Comparison of ENCODE assay signal across 14 mouse cellular contexts in genomic region chr7:46398612-46399011, GRCm38 (mm10). TPM values are rescaled to one million over a fixed set of nuclear protein-coding genes. Genes with fewer than 3 reads are reported as not detected.
DNase-seq lines count a peak whose midpoint lies in the region; ATAC-seq and TF ChIP-seq lines count a peak whose summit lies in the region.
"Had no signal": no experiment of that assay in that cellular context is flagged by ENCODE, and none has a peak within 500 bp of the region (broad histone marks: within the 10 kb centered on the region; RNA-seq: fewer than 3 reads in every experiment).

No protein-coding gene starts in this region.

- peaks cover 24% of the 10 kb centered on the region for H3K4me1 ChIP-seq in cerebellum, adult 2 months (ENCODE audit: control insufficient read depth, insufficient read depth, low read length)
- peaks cover 49% of the 10 kb centered on the region for H3K4me1 ChIP-seq in hindbrain, embryonic 10.5 days (replicated peaks)
- peaks cover 56% of the 10 kb centered on the region for H3K4me1 ChIP-seq in midbrain, embryonic 15.5 days
- no peaks in the 10 kb centered on the region for H3K4me1 ChIP-seq in stomach, postnatal 0 days (replicated peaks; ENCODE audit: control insufficient read depth, insufficient read depth)

- no peaks in the 10 kb centered on the region for H3K36me3 ChIP-seq in hindbrain, embryonic 10.5 days
- H3K36me3 ChIP-seq in midbrain, embryonic 15.5 days (replicated peaks), result no peaks in the 10 kb centered on the region
- no peaks in the 10 kb centered on the region for H3K36me3 ChIP-seq in stomach, postnatal 0 days (ENCODE audit: control insufficient read depth, insufficient read depth, low read length)
- H3K36me3 ChIP-seq: liver, embryonic 12.5 days; stomach, embryonic 15.5 days had no signal

- H3K4me2 ChIP-seq in midbrain, embryonic 15.5 days, result peak overlapping the region; percentile 87
- H3K4me2 ChIP-seq in stomach, postnatal 0 days (replicated peaks; ENCODE audit: low read depth), result no peak overlapping the region
- H3K4me2 ChIP-seq: heart, embryonic 11.5 days; liver, embryonic 12.5 days had no signal

- WGBS in cerebellum, adult 2 months, result 11% methylated on average over 4 of the region's 4 CpGs
- WGBS in hindbrain, embryonic 10.5 days, result 63% methylated on average over 4 of the region's 4 CpGs
- 58% methylated on average over 4 of the region's 4 CpGs for WGBS in midbrain, embryonic 15.5 days
- 49% methylated on average over 4 of the region's 4 CpGs for WGBS in stomach, postnatal 0 days

- peak overlapping the region; percentile 96 for H3K4me3 ChIP-seq in cerebellum, adult 2 months (replicated peaks; ENCODE audit: insufficient read depth, low read depth, low read length)
- H3K4me3 ChIP-seq in hindbrain, embryonic 10.5 days, result peak overlapping the region; percentile 66; the same call in 1 of the 2 replicates
- H3K4me3 ChIP-seq in midbrain, embryonic 15.5 days, result peak overlapping the region; percentile 93
- H3K4me3 ChIP-seq in stomach, postnatal 0 days (ENCODE audit: low read depth, low read length), result no peak overlapping the region
- H3K4me3 ChIP-seq: liver, embryonic 12.5 days had no signal

- TF ChIP-seq POLR2A in cerebellum, adult 2 months (IDR thresholded peaks at IDR 0.05; ENCODE audit: borderline replicate concordance, insufficient read depth, low read length), result no peak

- no peak for TF ChIP-seq CTCF in cerebellum, adult 2 months (IDR thresholded peaks at IDR 0.05; ENCODE audit: borderline replicate concordance, insufficient read depth, low read depth, low read length)
- TF ChIP-seq CTCF in stomach, postnatal 0 days (IDR thresholded peaks at IDR 0.05; ENCODE audit: low read depth), result no peak

- peak overlapping the region; percentile 97 for H3K9ac ChIP-seq in midbrain, embryonic 15.5 days
- no peak overlapping the region for H3K9ac ChIP-seq in stomach, postnatal 0 days (ENCODE audit: low read length)
- H3K9ac ChIP-seq: liver, embryonic 12.5 days; stomach, embryonic 15.5 days had no signal

- H3K27me3 ChIP-seq in cerebellum, adult 2 months (ENCODE audit: control insufficient read depth, insufficient read depth, low read length), result no peaks in the 10 kb centered on the region
- H3K27me3 ChIP-seq in hindbrain, embryonic 10.5 days (ENCODE audit: insufficient read depth, poor library complexity, severe bottlenecking), result peaks cover 71% of the 10 kb centered on the region
- peaks cover 18% of the 10 kb centered on the region for H3K27me3 ChIP-seq in midbrain, embryonic 15.5 days (replicated peaks)
- H3K27me3 ChIP-seq in stomach, postnatal 0 days (ENCODE audit: control insufficient read depth, insufficient read depth, low read length), result peaks cover 31% of the 10 kb centered on the region

- no peak for ATAC-seq in midbrain, embryonic 15.5 days (replicated peaks)
- no peak for ATAC-seq in stomach, postnatal 0 days (ENCODE audit: low FRiP score, low TSS enrichment)
- no peak for ATAC-seq in inflammation-experienced regulatory T-cells, adult 6 months
- ATAC-seq: liver, embryonic 12.5 days had no signal

- H3K27ac ChIP-seq in cerebellum, adult 2 months (ENCODE audit: insufficient read depth, low read length), result peak overlapping the region; percentile 99
- H3K27ac ChIP-seq in hindbrain, embryonic 10.5 days, result no peak overlapping the region
- H3K27ac ChIP-seq in midbrain, embryonic 15.5 days, result no peak overlapping the region
- no peak overlapping the region for H3K27ac ChIP-seq in stomach, postnatal 0 days (replicated peaks)
- H3K27ac ChIP-seq: liver, embryonic 12.5 days; stomach, embryonic 15.5 days had no signal

- DNase-seq in cerebellum, adult 2 months, result peak; percentile 27 to 37
- no peak for DNase-seq in cerebellum, postnatal 4 days (ENCODE audit: low spot score in 2 of 2)
- DNase-seq in MEL-GATA-1-ER (ENCODE audit: extremely low read depth, low read depth), result peak; percentile 56
- DNase-seq in hindbrain, embryonic 10.5 days (ENCODE audit: low spot score), result no peak
- no peak for DNase-seq in stomach, postnatal 0 days (ENCODE audit: low spot score)
- DNase-seq in thymus, postnatal 14 days, result no peak
- DNase-seq: adrenal gland, postnatal 36 days; kidney, adult 9 months; lung, postnatal 10 days had no signal

- H3K9me3 ChIP-seq in hindbrain, embryonic 10.5 days, result no peaks in the 10 kb centered on the region
- no peaks in the 10 kb centered on the region for H3K9me3 ChIP-seq in midbrain, embryonic 15.5 days
- no peaks in the 10 kb centered on the region for H3K9me3 ChIP-seq in stomach, postnatal 0 days (ENCODE audit: control insufficient read depth, low read length)
- H3K9me3 ChIP-seq: liver, embryonic 12.5 days; stomach, embryonic 15.5 days had no signal

- TF ChIP-seq EP300 in stomach, postnatal 0 days (optimal IDR thresholded peaks at IDR 0.05), result no peak

RNA-seq across cellular contexts. Expression of gene Kcnc1, which starts 2.3 kb away (rescaled TPM):
- polyA plus RNA-seq in cerebellum, adult 2 months (2012; rRNA removed), result 325 and 338 TPM in 2 replicates
- 0.83 and 2.3 TPM in 2 replicates for polyA plus RNA-seq in hindbrain, embryonic 10.5 days (2016; fragmentation: Nextera tagmentation; extraction: Ambion mirVana)
- 15.2 and 17.0 TPM in 2 replicates for polyA plus RNA-seq in midbrain, embryonic 15.5 days (2015; fragmentation: Nextera tagmentation; extraction: Ambion mirVana)
- polyA plus RNA-seq in stomach, postnatal 0 days (2015; fragmentation: Nextera tagmentation; extraction: Ambion mirVana), result 0.18 TPM in 2 replicates
- polyA plus RNA-seq in inflammation-experienced regulatory T-cells, adult 6 months (2017; shearing (Covaris generic)), result under 1 TPM in 1 of 3 experiments, not detected in 2; 0.16 TPM

RNA-seq across cellular contexts. Expression of gene Myod1, which starts 22.3 kb away (rescaled TPM):
- polyA plus RNA-seq in cerebellum, adult 2 months (2012; rRNA removed), result 0.08 TPM in 1 of 2 replicates, not detected in the other
- 0.18 and 0.25 TPM in 2 replicates for polyA plus RNA-seq in hindbrain, embryonic 10.5 days (2016; fragmentation: Nextera tagmentation; extraction: Ambion mirVana)
- 0.09 and 0.14 TPM in 2 replicates for polyA plus RNA-seq in midbrain, embryonic 15.5 days (2015; fragmentation: Nextera tagmentation; extraction: Ambion mirVana)
- polyA plus RNA-seq in stomach, postnatal 0 days (2015; fragmentation: Nextera tagmentation; extraction: Ambion mirVana), result 0.50 and 0.79 TPM in 2 replicates
- polyA plus RNA-seq in inflammation-experienced regulatory T-cells, adult 6 months (2017; shearing (Covaris generic)), result not detected

Comparison
In these comparisons a context has a peak if more than half of its experiments do, and no peak if none do; other contexts are left out.
1. DNase-seq: peak in cerebellum, adult 2 months (2 of 2) and MEL-GATA-1-ER (single experiment); none in cerebellum, postnatal 4 days (0 of 2), hindbrain, embryonic 10.5 days (single experiment), stomach, postnatal 0 days (single experiment) and thymus, postnatal 14 days (single experiment).
2. RNA of gene Kcnc1, which starts 2.3 kb away (polyA plus RNA-seq): 325 to 338 TPM in cerebellum, adult 2 months; 15.2 to 17.0 TPM in midbrain, embryonic 15.5 days, 0.83 to 2.3 TPM in hindbrain, embryonic 10.5 days, 0.18 TPM in stomach, postnatal 0 days and 0.16 TPM in inflammation-experienced regulatory T-cells, adult 6 months; every median in the first group is over 10 times any median in the second.